Mouse (Mus musculus) embryo, embryonic 10 days (tissue): ENCODE measurements around the gene St6galnac3.

ENCODE experiments used
- DNase-seq: peaks from one replicate; pipeline ENCODE4 v3.0.0-alpha.2; 2015; ENCODE audit warnings: low spot score

Gene St6galnac3

GRCm38 (mm10) chr3:153511151-153511580, 213.8 kb downstream of the St6galnac3 start:
- no peak for DNase-seq

- DNase-seq = no peak
Measured at GRCm38 (mm10) chr3:153510048-153510630, 214.8 kb downstream of the St6galnac3 start.

- DNase-seq = no peak
Measured at GRCm38 (mm10) chr3:153509643-153510042, 215.3 kb downstream of the St6galnac3 start.

GRCm38 (mm10) chr3:153509029-153509428, 215.9 kb downstream of the St6galnac3 start:
- DNase-seq = no peak

GRCm38 (mm10) chr3:153508592-153508991, 216.4 kb downstream of the St6galnac3 start:
- no peak for DNase-seq

GRCm38 (mm10) chr3:153507599-153507998, 217.4 kb downstream of the St6galnac3 start:
- DNase-seq = no peak

GRCm38 (mm10) chr3:153502488-153502887, 222.5 kb downstream of the St6galnac3 start:
- no peak for DNase-seq

- DNase-seq = peak; percentile 83
Measured at GRCm38 (mm10) chr3:153501333-153501877, 223.6 kb downstream of the St6galnac3 start.

GRCm38 (mm10) chr3:153492986-153493385, 232.0 kb downstream of the St6galnac3 start:
- DNase-seq = no peak

- DNase-seq = no peak
Measured at GRCm38 (mm10) chr3:153489718-153490117, 235.3 kb downstream of the St6galnac3 start.

GRCm38 (mm10) chr3:153488931-153489330, 236.0 kb downstream of the St6galnac3 start:
- DNase-seq = no peak

GRCm38 (mm10) chr3:153485176-153485575, 239.8 kb downstream of the St6galnac3 start:
- DNase-seq = no peak

GRCm38 (mm10) chr3:153484701-153485100, 240.3 kb downstream of the St6galnac3 start:
- no peak for DNase-seq

- DNase-seq = no peak
Measured at GRCm38 (mm10) chr3:153483691-153484090, 241.3 kb downstream of the St6galnac3 start.

GRCm38 (mm10) chr3:153482098-153482497, 242.9 kb downstream of the St6galnac3 start:
- no peak for DNase-seq

- DNase-seq = no peak
Measured at GRCm38 (mm10) chr3:153481012-153481411, 244.0 kb downstream of the St6galnac3 start.

GRCm38 (mm10) chr3:153480636-153481006, 244.4 kb downstream of the St6galnac3 start:
- DNase-seq = no peak

- DNase-seq = no peak
Measured at GRCm38 (mm10) chr3:153480005-153480635, 244.9 kb downstream of the St6galnac3 start.

- no peak for DNase-seq
Measured at GRCm38 (mm10) chr3:153475919-153476318, 249.1 kb downstream of the St6galnac3 start.

- no peak for DNase-seq
Measured at GRCm38 (mm10) chr3:153475461-153475860, 249.5 kb downstream of the St6galnac3 start.

GRCm38 (mm10) chr3:153472583-153473471, 252.1 kb downstream of the St6galnac3 start:
- DNase-seq = no peak

GRCm38 (mm10) chr3:153463849-153464248, 261.1 kb downstream of the St6galnac3 start:
- DNase-seq = no peak

- DNase-seq = no peak
Measured at GRCm38 (mm10) chr3:153460173-153460572, 264.8 kb downstream of the St6galnac3 start.
